Mouse (Mus musculus) liver, embryonic 14.5 days (tissue): Measurements from ENCODE around the gene Rrp9.

ENCODE experiments used
- CTCF ChIP-seq: IDR thresholded peaks from 2 replicates; pipeline ENCODE4 v1.5.1; 2016; ENCODE audit warnings: antibody characterized with exemption, low read depth, control low read depth
- EP300 ChIP-seq: IDR thresholded peaks from 2 replicates; pipeline ENCODE4 v1.6.1; 2016; ENCODE audit warnings: antibody characterized with exemption, low read depth

DNA sequence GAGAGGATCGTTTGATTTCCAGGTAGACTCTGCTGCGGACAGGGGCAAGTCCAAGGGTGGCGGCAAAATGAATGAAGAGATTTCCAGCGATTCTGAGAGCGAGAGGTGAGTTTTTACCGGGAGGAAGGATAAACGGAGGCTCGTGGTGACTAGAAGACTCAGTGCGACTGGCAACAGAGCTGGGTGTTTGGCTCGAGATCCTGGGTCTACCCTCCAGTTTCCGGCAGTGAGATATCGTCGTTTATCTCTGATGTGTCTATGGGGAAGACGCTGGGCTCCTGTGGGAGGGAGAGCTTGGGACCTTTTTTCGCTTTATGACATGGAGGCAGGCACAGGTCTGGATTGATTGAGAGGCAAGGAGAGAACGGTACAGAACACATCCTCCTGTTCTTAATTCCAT, 1.9 kb downstream of the Rrp9 start:
- no peak for TF ChIP-seq CTCF
- no peak for TF ChIP-seq EP300
